Mouse (Mus musculus) olfactory bulb, adult 2 months (tissue): ENCODE data around the gene Blnk. TPM values are rescaled to one million over a fixed set of nuclear protein-coding genes. Genes with fewer than 3 reads are reported as not detected.

Experiments used
- H3K27ac ChIP-seq: fragments of 200-500 bp; 2 replicates; pipeline ENCODE4 v1.5.1; 2012; ENCODE audit warnings: low read depth, low read length; ENCODE audit not compliant: insufficient read depth
- H3K4me1 ChIP-seq: fragments of 200-500 bp; 2 replicates; pipeline ENCODE4 v1.6.1; 2012; ENCODE audit warnings: low read length; ENCODE audit not compliant: control insufficient read depth, insufficient read depth
- H3K4me3 ChIP-seq: fragments of 200-500 bp; 2 replicates; pipeline ENCODE4 v1.5.1; 2012; ENCODE audit warnings: mild to moderate bottlenecking, low read depth, low read length, moderate library complexity; ENCODE audit not compliant: insufficient read depth
- CTCF ChIP-seq: fragments of 200-500 bp; IDR thresholded peaks from 2 replicates; pipeline ENCODE4 v1.5.1; 2012; ENCODE audit warnings: low read depth, mild to moderate bottlenecking, low read length, moderate library complexity; ENCODE audit not compliant: insufficient read depth
- POLR2A ChIP-seq: fragments of 200-500 bp; IDR thresholded peaks from 2 replicates; pipeline ENCODE4 v1.6.1; 2012; ENCODE audit warnings: mild to moderate bottlenecking, low read depth, low read length, moderate library complexity; ENCODE audit not compliant: insufficient read depth
- WGBS: fragments of 180-500 bp; shearing (Covaris S2); methylation state at CpG from one replicate; pipeline ENCODE4 v1.1.7; 2018; 5-methylcytosine and 5-hydroxymethylcytosine counted together
- polyA plus RNA-seq: library from polyadenylated mRNA; stranded (reverse); fragments of >200 nt; gene quantifications from 2 replicates; pipeline ENCODE4 v1.2.4, GENCODE M21; 2012; ENCODE audit warnings: low replicate concordance; ENCODE audit not compliant: missing spikeins, insufficient read depth, insufficient read length

Gene Blnk
- polyA plus RNA-seq, 1 experiment = not detected

DNA sequence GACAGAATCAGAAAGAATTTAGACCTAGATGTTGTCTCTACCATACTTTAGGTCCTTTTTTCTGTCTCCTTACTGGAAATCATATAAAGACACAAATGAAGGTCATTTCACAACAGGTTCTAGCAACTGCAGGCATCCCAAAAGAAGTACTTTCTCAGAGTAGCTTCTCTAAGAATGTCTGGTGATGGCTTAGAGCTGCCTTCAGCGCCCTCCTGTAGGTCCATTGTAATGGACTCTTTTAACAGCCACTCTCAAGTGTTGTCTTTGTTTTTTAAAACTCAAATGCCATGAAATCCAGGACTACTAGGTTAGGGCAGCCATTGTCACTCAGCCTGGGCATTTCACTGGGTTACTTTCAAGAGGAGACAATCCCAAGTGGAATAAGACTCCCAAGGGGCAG is 35.4 kb downstream of the Blnk start:
- WGBS = 43% methylated on average over 1 of the region's 1 CpGs
- no peaks in the 10 kb centered on the region for H3K4me1 ChIP-seq
- H3K27ac ChIP-seq = no peak overlapping the region
- H3K4me3 ChIP-seq = no peak overlapping the region
- TF ChIP-seq POLR2A (no peak), CTCF (no peak)

DNA sequence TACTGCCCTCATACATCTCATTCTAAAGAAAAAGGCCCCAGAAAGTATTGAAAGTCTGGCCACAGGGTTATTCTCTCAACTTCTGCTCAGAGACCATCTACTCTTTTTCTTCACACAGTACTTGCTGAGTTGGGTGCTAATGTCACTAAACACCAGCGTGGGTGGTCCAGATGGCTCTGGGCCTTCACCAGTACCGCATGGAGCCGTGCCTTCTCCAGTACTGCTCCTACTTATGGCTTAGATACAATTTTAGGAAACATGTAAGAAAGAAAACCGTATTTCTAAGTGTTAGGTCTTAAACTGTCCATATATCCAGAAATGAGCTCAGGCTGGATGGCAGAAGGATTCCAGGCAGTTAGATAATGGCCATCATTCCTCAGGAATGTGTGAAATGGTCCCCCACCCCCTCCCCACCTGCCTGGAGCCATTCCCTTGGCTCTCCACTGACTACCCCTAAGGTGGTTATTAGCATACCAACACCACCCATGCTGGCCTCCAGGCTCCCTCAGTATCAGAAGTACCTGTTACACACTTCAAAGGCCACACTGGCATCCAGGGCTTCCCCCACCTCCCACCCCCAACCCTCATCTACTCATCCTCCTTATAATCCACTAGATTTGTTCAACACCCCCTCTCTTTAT is 47.3 kb downstream of the Blnk start:
- Histone ChIP-seq H3K27ac (no peak overlapping the region), H3K4me1 (no peaks in the 10 kb centered on the region), H3K4me3 (no peak overlapping the region)
- TF ChIP-seq CTCF = no peak
- TF ChIP-seq POLR2A = no peak
- WGBS = 86% methylated on average over 4 of the region's 4 CpGs

DNA sequence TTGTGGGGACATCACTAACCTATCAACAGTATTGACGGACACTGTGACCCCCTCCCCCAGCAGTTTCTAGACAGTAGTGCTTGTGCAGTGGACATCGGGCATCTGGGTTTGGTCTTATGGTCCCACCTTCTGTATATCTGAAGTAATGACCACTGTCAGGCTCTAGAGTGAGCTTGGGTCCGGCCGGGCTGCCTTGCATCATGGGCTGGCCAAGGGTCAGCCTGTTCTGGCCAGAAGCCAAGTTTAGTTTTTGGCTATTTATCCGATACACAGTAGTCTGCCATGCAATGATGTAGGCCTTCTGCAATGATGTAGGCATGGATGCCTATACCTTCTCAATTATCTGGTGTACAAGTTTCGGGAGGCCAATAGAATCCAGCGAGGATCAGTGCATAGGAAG is 50.8 kb downstream of the Blnk start:
- WGBS = 86% methylated on average over 7 of the region's 7 CpGs
- no peak overlapping the region for H3K4me3 ChIP-seq
- H3K27ac ChIP-seq = no peak overlapping the region
- no peaks in the 10 kb centered on the region for H3K4me1 ChIP-seq
- TF ChIP-seq POLR2A (no peak), CTCF (no peak)

DNA sequence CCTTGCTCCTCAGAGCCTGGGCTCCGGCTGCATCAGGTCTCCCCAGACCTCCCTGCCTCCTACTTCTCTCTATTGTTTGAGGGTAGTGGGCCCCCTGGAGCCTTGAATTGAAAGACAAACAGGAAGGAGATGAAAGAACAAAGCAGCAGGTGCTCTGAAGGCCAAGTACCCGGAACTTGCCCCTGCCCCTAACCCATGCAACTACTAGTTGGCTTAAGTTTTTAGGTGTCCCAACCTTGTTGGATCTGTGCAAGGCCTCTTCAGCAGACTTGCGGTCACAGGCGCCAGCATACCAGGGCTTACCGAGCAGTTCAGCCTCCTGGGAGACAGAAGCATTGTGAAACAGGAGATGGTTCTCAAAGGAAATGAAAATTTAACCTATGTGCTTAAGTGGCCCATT is 58.3 kb downstream of the Blnk start:
- no peak for TF ChIP-seq CTCF
- no peak for TF ChIP-seq POLR2A
- Histone ChIP-seq H3K4me3 (no peak overlapping the region), H3K4me1 (no peaks in the 10 kb centered on the region), H3K27ac (no peak overlapping the region)
- WGBS = 48% methylated on average over 5 of the region's 5 CpGs

DNA sequence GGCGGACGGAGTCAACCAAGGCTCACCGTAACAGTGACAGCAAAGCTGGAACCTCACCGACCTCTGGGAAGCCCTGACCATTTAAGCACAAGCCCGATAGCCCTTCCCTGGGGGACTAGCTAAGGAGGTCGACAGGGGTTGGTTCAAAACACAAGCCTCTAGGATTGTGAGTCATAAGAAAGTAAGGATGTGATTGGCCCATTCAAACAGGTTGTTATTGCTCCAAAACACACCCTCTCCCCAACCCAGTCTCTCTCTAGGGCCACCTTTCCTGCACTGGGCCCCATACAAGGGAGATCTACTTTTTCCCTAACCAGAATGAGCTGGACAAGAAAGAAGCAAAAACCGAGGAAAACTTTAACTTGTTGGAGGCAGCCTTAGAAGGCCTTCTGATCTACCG is 59.0 kb downstream of the Blnk start:
- WGBS = 67% methylated on average over 8 of the region's 8 CpGs
- H3K27ac ChIP-seq = no peak overlapping the region
- no peak overlapping the region for H3K4me3 ChIP-seq
- no peak for TF ChIP-seq CTCF
- no peaks in the 10 kb centered on the region for H3K4me1 ChIP-seq

DNA sequence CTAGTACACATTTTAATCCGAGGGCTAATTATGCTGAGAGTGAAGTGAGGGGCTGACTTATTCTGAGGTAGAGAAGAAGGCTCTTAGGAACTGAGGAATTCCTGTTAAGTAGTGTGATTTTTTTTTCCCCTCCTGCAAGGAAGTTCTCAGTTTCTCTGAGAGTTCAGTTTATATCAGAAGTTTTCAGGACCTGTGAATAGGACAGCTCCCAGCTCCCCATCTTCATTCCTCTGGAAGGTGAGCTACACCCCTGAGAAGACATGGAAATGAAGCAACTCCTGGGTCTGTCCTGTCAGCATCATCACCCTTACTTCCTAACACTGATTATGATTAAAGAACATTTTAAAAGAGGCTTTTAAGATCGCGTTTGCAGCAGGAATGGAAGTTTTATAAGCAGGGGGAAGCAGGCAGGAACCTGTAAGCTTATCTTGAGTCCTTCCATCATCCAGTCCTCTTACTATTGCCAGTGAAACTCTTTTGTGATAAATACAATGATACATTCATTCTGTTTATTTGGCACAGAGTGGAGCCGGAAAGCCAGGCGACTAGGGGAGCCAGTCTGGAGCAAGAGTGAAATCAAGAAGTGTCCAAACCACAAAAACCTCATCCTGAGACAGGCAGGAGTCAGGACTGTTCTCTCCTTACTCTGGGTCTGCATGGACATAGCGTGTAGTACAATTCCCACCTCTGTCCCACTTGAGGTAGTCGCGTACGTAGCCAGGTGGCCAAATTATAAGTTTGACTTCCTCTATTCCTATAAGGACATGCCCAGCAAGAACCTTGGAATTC is 62.6 kb downstream of the Blnk start:
- Histone ChIP-seq H3K4me3 (no peak overlapping the region), H3K4me1 (no peaks in the 10 kb centered on the region), H3K27ac (no peak overlapping the region)
- TF ChIP-seq CTCF (no peak), POLR2A (no peak)
- WGBS = 64% methylated on average over 9 of the region's 9 CpGs

DNA sequence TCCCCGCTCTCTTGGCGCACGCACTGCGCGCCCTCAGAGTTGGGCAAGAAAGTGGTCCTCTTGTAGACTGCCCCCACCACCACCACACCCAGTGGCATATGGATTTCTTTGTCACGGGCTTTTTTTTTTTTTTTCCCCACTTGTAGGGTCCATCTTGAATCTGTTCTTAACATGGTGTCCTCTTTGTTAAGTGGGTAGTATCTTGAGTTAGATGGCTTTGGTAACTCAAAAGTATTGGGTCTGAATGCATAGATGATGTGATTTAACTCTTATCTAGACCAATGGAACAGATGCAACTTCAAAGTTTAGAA is 99.0 kb downstream of the Blnk start:
- H3K4me1 ChIP-seq = no peaks in the 10 kb centered on the region
- no peak overlapping the region for H3K27ac ChIP-seq
- TF ChIP-seq POLR2A (no peak), CTCF (no peak)
- peak overlapping the region; percentile 63 for H3K4me3 ChIP-seq
- WGBS = under 1% methylated on average over 6 of the region's 6 CpGs

DNA sequence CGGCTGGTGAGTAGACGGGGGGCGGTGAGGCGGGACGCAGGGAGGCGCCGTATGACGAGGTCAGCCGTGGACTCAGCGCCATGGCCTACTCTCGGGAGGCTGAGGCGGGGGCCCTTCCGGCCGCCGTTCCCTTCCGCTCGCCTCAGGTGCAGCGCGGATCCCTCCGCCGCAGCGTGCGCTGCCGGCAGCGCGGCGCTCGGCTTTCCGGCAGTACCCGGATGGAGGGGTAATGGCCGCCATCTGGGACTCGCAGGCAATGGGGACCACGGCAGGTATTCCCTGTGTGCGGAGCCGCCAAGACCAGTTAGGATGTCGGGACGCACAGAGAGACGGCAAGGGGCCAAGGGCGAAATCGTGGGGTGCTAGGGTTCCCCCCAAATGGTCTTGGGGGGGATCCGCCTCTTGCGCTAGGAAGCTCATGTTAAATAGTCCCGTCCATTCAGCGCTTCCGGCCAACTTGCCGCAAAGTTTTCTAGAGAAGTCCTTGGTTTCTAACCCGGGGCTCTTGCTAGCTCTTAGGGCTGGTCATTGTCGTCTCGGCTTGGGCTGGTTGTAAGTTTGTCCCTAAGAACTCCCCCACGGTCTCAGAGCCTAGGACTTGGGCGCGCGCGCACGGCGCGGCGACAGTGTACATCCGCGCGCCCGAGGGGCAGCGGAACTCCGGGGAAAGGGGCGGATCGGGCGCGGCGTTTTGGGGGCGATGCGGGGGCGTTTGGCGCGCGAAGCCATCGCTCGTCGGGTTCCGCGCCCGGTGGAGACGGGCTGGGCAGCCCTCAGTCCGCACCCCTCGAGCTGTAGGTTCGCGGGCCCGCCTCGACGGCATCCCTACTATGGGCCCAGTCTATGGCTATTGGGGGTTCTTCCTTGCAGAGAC is 99.6 kb downstream of the Blnk start, which contains the start of gene Zfp518a:
TSS of gene Zfp518a (plus strand) at position 187 of the 874 bp plus-strand sequence.
- H3K4me3 ChIP-seq = peak within 1 kb of the TSS; percentile 63
- WGBS = under 1% methylated on average over 89 of the region's 89 CpGs

DNA sequence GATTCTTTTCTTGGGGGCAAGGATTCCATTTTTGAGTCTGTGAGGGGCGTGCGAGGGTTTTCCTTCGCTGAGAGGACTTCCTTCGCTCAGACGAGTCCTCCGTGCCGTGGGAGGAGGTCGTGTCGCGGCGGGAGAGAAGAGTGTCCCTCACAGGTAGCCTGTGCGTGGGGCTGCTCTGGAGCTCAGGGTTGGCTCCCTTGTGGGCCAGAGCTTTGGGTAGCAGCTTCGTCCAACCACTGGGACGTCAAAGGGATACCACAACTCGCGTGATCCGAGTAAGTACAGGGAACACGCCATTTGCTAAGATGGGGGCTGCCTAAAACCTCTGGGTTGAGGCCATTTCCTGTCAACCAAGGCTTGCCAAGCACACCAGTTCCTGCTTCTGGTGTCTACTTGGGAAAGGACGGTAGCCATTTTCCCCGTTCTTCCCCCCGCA is 100.2 kb downstream of the Blnk start:
- WGBS = 49% methylated on average over 21 of the region's 21 CpGs
- peak overlapping the region; percentile 28; the same call in 1 of the 2 replicates for H3K27ac ChIP-seq
- no peaks in the 10 kb centered on the region for H3K4me1 ChIP-seq
- TF ChIP-seq CTCF (no peak), POLR2A (no peak)
- H3K4me3 ChIP-seq = peak overlapping the region; percentile 63

More for the DNA sequence above, 99.6 kb downstream of the Blnk start, which contains the start of gene Zfp518a:
- TF ChIP-seq POLR2A (peak; percentile 44; the same call in 1 of the 2 replicates), CTCF (no peak)
- Histone ChIP-seq H3K4me1 (no peaks in the 10 kb centered on the region), H3K27ac (peak within 1 kb of the TSS; percentile 67)
